Mouse (Mus musculus) gastrocnemius, adult 8-10 months (tissue): ENCODE measurements at regions not wholly inside any gene's neighbourhood (a gene's known extent, or its start where the extent isn't known, plus 50 kb on each side); places are given as distances from the start of the nearest gene placed in this dataset.

Source experiments
- DNase-seq, 2 experiments: peaks; one replicate each; pipeline ENCODE4 v3.0.0; 2022; ENCODE audit warnings: low spot score in 2 of 2

GRCm38 (mm10) chr1:193800998-193801397 is 430.9 kb upstream of the Camk1g start:
- no peak for DNase-seq

- no peak for DNase-seq
These were observed 420.5 kb upstream of the Camk1g start for GRCm38 (mm10) chr1:193790579-193790978.

GRCm38 (mm10) chr1:193788496-193788895 is 418.4 kb upstream of the Camk1g start:
- DNase-seq = no peak

- DNase-seq = no peak
These were observed 417.3 kb upstream of the Camk1g start for GRCm38 (mm10) chr1:193787417-193787816.

GRCm38 (mm10) chr1:193784966-193785365 is 414.9 kb upstream of the Camk1g start:
- no peak for DNase-seq

- no peak for DNase-seq
These were observed 414.4 kb upstream of the Camk1g start for GRCm38 (mm10) chr1:193784526-193784925.

- no peak for DNase-seq
These were observed 408.1 kb upstream of the Camk1g start for GRCm38 (mm10) chr1:193778181-193778580.

- DNase-seq = no peak
These were observed 399.4 kb upstream of the Camk1g start for GRCm38 (mm10) chr1:193769546-193769945.

GRCm38 (mm10) chr1:193764103-193764502 is 394.0 kb upstream of the Camk1g start:
- no peak for DNase-seq

- no peak for DNase-seq
These were observed 381.7 kb upstream of the Camk1g start for GRCm38 (mm10) chr1:193751819-193752251.

GRCm38 (mm10) chr1:193750929-193751328 is 380.8 kb upstream of the Camk1g start:
- no peak for DNase-seq

GRCm38 (mm10) chr1:193747426-193747960 is 377.4 kb upstream of the Camk1g start:
- no peak for DNase-seq

- DNase-seq = no peak
These were observed 372.6 kb upstream of the Camk1g start for GRCm38 (mm10) chr1:193742688-193743087.

GRCm38 (mm10) chr1:193738821-193739220 is 368.7 kb upstream of the Camk1g start:
- no peak for DNase-seq

- no peak for DNase-seq
These were observed 365.9 kb upstream of the Camk1g start for GRCm38 (mm10) chr1:193735949-193736518.

GRCm38 (mm10) chr1:193734014-193734763 is 364.1 kb upstream of the Camk1g start:
- DNase-seq = no peak

GRCm38 (mm10) chr1:193733402-193733801 is 363.3 kb upstream of the Camk1g start:
- no peak for DNase-seq

- DNase-seq = no peak
These were observed 362.0 kb upstream of the Camk1g start for GRCm38 (mm10) chr1:193732113-193732512.

- DNase-seq = no peak
These were observed 351.8 kb upstream of the Camk1g start for GRCm38 (mm10) chr1:193721850-193722249.

GRCm38 (mm10) chr1:193720420-193720851 is 350.3 kb upstream of the Camk1g start:
- DNase-seq = no peak

- DNase-seq = no peak
These were observed 345.2 kb upstream of the Camk1g start for GRCm38 (mm10) chr1:193715328-193715727.

GRCm38 (mm10) chr1:193714631-193715030 is 344.5 kb upstream of the Camk1g start:
- no peak for DNase-seq

- DNase-seq = no peak
These were observed 335.1 kb upstream of the Camk1g start for GRCm38 (mm10) chr1:193705205-193705604.
